Mouse (Mus musculus) heart, postnatal 14 days (tissue): ENCODE measurements around the gene Olfr1290. TPM values are rescaled to one million over a fixed set of nuclear protein-coding genes. Genes with fewer than 3 reads are reported as not detected.

Experiments used
- DNase-seq, 2 experiments: peaks; one replicate each; pipeline ENCODE4 v3.0.0; 2021 to 2022
- intact Hi-C: fragments of 180-260 bp; cut with DNase I; formaldehyde crosslinking; loops from one replicate; pipeline ENCODE4 v1.15.1; 2025
- long read RNA-seq, 2 experiments: library from polyadenylated mRNA; stranded (forward); transcript quantifications; one replicate each; pipeline ENCODE4 v2.0.0; 2021
- total RNA-seq, 2 experiments: library from RNA; stranded (reverse); gene quantifications; 2 replicates each; pipeline ENCODE4 v1.2.3; 2021

Olfr1290 gene
- not detected for total RNA-seq
- long read RNA-seq, experiment 1, result 0 reads
- long read RNA-seq, experiment 2, result 0 reads

DNA sequence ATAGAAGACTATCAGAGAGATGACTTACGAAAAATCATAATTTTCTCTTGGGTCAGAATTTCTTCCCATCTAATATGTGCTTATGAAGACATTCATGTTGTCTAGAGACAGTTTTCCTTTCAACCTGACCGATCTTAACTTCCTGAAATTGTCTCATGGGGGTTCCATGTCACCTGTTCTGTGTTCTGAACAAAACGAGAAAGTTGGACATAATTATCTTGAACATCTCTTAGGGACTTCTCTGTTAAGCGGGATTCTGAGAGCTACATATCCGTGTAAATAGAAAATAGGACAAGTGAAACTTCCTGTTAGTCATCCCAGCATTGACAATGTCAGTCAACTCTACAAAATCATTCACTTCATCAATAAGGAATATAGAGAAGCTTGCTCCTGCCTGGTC, at the start of gene Olfr1290:
Olfr1290 (minus strand) TSS at position 101 of the 400 bp plus-strand sequence.
- no peak for DNase-seq
- intact Hi-C loops, result no loop called here

- intact Hi-C loops, result no loop called here
- no peak for DNase-seq
Measured at GRCm38 (mm10) chr2:111540191-111540590, 46.6 kb upstream of the Olfr1290 start, which contains the start of gene Olfr1294. Gene Olfr1294 (minus strand): TSS chr2:111540291.

- DNase-seq, result no peak
- intact Hi-C loops, result no loop called here
Measured at GRCm38 (mm10) chr2:111524903-111525302, 31.3 kb upstream of the Olfr1290 start, which contains the start of gene Olfr1293-ps. Gene Olfr1293-ps (plus strand): TSS chr2:111525203.

- intact Hi-C loops, result no loop called here
Measured at GRCm38 (mm10) chr2:111517451-111517850, 23.8 kb upstream of the Olfr1290 start.

DNA sequence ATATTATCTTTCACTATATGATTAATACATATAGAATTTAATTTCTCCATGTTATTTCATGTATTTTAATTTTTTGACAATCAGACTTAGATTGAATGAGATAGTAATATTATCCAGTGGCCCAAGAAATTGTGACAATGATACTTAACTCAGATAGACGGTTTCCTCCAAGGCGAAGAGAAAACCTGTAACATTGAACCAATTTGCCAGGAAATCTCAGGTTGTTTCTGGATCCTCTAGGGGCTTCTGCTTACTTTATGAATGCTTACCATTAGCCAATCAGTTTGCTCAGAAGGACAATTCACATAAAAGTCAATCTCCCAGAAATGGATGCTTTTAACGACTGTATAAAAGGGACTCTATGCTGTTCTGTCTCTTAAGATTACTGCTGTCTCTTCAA, 3.3 kb upstream of the Olfr1290 start, which contains the start of gene Olfr1291-ps1:
Olfr1291-ps1 (plus strand) TSS at position 301 of the 400 bp plus-strand sequence.
- intact Hi-C loops, result no loop called here
- no peak for DNase-seq

More at GRCm38 (mm10) chr2:111517451-111517850, 23.8 kb upstream of the Olfr1290 start:
- DNase-seq, result no peak

- intact Hi-C loops, result no loop called here
Measured at GRCm38 (mm10) chr2:111480519-111480918, 13.1 kb downstream of the Olfr1290 start, which contains the start of gene Olfr1289. Gene Olfr1289 (plus strand): TSS chr2:111480819.

GRCm38 (mm10) chr2:111473801-111474200, 19.8 kb downstream of the Olfr1290 start, which contains the start of gene Olfr1288:
Gene Olfr1288 (plus strand): TSS chr2:111474101.
- DNase-seq, result no peak
- intact Hi-C loops, result no loop called here

More at GRCm38 (mm10) chr2:111480519-111480918, 13.1 kb downstream of the Olfr1290 start, which contains the start of gene Olfr1289:
- DNase-seq, result no peak

- intact Hi-C loops, result no loop called here
- no peak for DNase-seq
Measured at GRCm38 (mm10) chr2:111448842-111449241, 44.8 kb downstream of the Olfr1290 start, which contains the start of gene Olfr1287. Gene Olfr1287 (plus strand): TSS chr2:111449142.

Other genes starting within 250 kb of the Olfr1290 start
- not detected for gene Olfr1276, start 239.3 kb downstream of the Olfr1290 start, total RNA-seq
- gene Olfr1277, start 219.7 kb downstream of the Olfr1290 start, total RNA-seq, result not detected
- gene Olfr1278, start 203.7 kb downstream of the Olfr1290 start, total RNA-seq, result not detected
- gene Olfr1279, start 193.2 kb downstream of the Olfr1290 start, total RNA-seq, result not detected
- gene Olfr1280, start 179.8 kb downstream of the Olfr1290 start, total RNA-seq, result not detected
- gene Olfr1281, start 167.3 kb downstream of the Olfr1290 start, total RNA-seq, result not detected
- gene Olfr1282, start 157.8 kb downstream of the Olfr1290 start, total RNA-seq, result not detected
- not detected for gene Olfr1283, start 127.0 kb downstream of the Olfr1290 start, total RNA-seq
- not detected for gene Olfr1284, start 118.3 kb downstream of the Olfr1290 start, total RNA-seq
- not detected for gene Olfr1286, start 70.7 kb downstream of the Olfr1290 start, total RNA-seq
- gene Olfr1287, start 44.7 kb downstream of the Olfr1290 start, total RNA-seq, result not detected
- gene Olfr1288, start 19.7 kb downstream of the Olfr1290 start, total RNA-seq, result not detected
- not detected for gene Olfr1289, start 13.0 kb downstream of the Olfr1290 start, total RNA-seq
- gene Olfr1291-ps1, start 3.4 kb upstream of the Olfr1290 start, total RNA-seq, result not detected
- not detected for gene Olfr1293-ps, start 31.4 kb upstream of the Olfr1290 start, total RNA-seq
- gene Olfr1294, start 46.5 kb upstream of the Olfr1290 start, total RNA-seq, result not detected
- gene Olfr1295, start 75.9 kb upstream of the Olfr1290 start, total RNA-seq, result not detected
- gene Olfr1297, start 132.7 kb upstream of the Olfr1290 start, total RNA-seq, result not detected
- not detected for gene Olfr1298, start 155.4 kb upstream of the Olfr1290 start, total RNA-seq
- not detected for gene Olfr1299, start 167.6 kb upstream of the Olfr1290 start, total RNA-seq